Mouse (Mus musculus): ENCODE results near the gene Kcnk2.

Gene Kcnk2

DNA sequence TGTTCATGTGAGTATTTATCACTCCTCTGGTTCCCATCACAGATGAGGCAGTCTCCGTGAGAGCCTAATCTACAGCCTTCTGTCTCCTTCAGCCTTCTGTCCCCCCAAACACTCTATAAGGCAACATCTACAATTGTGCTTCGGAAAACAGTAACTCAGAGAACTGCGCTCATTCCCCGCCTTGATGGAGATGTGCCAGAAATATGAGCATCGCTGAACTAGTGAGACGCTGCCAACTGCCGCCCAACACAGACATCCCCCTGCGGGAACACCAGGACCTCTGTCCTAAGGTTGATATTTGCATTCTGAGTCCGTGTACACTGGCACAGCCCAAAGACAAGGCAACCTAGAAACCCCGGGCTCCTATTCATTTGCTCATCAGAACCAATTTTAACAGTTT, 183.0 kb downstream of the Kcnk2 start:
- DNase-seq (ENCODE audit: low read depth, low spot score) = no peak

DNA sequence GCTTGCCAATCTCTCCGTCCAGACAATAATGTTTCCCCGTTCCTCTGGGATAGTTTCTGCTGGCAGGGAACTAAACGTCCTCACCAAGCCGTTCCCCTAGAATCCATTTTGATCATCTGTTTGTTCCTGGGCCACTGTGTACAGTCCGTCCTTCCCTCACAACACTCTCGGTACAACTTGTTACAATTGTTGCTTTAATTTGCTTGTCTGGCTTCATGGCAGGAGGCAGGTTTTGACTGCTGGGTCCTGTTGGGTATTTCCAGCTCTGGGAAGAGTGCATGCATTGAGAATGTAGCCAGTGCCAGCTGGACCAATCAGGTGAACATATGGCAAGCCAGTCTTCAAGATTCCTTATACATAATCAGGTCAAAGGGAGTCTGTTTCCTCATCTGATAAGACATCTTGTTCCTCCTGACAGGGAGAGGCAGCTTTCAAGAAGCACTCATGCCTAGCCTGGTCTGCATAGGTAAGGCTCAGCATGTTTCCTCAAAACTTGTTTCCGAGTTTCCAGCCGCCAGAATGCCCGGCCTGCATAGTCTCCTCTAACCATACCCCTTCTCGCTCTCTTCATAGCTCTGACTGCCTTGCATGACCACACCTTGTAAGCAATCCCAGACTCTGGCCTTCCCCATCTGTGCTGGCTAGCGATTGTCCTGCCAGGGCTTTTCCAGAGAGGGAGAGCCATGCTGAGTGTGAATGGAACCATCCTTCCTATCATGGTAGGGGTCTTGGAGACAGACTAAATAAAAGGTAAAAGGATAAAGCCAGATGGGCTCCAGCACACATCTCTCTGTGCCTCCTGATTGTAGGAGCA, 184.1 kb downstream of the Kcnk2 start:
- DNase-seq (ENCODE audit: low read depth, low spot score) = no peak

DNA sequence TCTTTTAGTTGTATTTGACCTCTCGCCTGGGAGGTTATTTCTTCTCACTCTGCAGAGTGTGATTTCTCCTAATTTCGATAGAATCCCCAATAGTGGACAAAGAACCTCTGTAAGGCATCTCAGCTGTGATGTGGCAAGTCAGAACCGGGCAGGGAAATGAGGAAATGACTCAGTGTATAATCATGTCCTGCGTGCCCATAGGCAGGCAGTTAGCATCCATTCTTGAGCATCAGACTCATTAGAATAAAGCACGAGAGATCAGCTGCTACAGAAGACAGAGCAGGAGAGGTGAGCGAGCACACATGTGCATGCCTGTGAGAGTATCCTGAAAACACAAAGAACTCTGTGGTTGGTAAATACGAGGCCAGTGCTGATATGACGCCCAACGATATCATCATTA, 186.9 kb downstream of the Kcnk2 start:
- DNase-seq (ENCODE audit: low read depth, low spot score) = no peak

DNA sequence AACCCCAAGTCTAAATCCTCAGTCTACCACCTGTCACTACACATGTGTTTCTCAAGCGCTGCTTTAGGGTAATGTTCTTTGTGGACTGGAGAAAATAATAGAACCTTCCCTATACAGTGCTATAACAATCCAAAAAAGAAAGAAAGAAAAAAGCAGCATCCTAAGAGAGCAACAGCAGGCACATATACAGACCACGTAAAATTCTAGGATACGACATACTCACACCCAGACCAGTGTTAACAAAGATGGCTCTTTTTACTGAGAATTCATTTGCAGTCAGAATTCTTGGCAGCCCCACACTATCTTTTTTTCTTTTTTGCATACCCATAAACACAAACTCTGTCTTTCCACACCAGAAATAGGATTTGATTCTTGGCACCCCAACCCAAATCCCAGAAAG, 187.6 kb downstream of the Kcnk2 start:
- DNase-seq (ENCODE audit: low read depth, low spot score) = no peak

DNA sequence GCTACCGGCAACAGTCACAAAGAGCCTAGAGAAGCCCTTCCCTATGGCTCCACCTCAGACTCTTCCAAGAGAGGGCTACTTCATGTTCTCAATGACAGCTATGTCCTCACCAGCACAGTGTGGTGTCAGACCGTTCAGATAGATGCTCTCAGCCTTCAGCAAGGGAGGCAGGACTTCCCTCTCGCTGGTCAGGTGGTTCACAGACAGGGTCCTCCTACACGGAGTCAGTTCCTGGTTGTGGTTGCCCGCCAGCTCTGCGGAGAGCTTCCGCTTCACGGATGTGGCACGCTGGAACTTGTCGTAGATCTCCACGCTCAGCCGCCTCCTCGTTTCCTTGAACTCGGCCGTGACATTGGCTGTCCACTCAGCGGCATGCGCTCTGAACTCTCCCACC, 192.4 kb downstream of the Kcnk2 start:
- DNase-seq (ENCODE audit: low read depth, low spot score) = peak; percentile 23

DNA sequence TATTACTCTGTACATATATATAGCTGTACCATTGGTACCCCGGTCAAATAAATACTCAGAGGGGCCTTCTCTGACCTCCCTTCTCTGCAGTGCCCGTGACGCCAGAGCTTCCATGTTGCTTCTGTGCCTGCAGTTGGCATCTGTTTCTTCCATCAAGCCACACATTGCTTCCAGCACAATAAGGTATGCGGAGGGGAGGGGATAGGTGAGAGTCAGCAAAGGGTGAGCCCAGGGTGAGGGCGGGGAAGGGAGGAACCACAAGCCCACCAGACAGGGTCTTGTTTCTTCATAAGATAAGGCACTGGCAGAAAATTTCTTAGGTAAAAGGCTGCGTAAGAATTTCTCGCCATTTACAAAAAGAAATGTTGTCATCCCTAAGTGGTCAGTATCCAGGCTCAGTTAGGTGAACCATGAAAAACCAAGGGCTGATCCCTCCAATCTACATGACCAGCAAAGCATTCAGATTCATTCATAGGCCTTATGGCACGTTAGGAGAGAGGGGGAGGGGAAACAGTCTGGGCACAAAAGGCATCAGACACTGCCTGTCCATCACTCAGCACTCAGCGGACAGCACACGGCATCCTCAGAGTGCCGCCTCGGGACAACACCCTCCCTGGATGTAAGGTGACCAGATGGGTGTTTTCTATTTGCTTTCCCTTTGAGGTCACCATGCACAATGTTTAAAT, 192.9 kb downstream of the Kcnk2 start:
- no peak for DNase-seq (ENCODE audit: low read depth, low spot score)

DNA sequence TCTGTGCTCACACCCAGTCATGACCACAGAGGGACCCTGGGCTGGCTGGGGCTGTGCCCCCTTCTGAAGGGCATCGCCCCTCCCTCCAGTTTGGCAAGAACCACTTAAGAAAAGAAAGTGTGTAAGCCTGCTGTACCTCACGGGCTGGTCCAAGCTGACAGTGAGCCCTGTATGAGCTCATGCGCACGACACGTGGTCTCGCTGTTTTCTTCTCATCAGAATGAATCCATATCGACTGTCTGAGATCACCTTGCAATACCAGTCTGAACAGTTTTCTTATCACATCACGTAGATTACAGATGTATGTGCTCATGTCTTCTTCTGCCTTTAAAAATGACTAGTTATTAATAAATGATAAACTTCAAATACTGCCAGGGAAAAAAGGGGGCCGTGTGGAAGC, 193.5 kb downstream of the Kcnk2 start:
- DNase-seq (ENCODE audit: low read depth, low spot score) = no peak

DNA sequence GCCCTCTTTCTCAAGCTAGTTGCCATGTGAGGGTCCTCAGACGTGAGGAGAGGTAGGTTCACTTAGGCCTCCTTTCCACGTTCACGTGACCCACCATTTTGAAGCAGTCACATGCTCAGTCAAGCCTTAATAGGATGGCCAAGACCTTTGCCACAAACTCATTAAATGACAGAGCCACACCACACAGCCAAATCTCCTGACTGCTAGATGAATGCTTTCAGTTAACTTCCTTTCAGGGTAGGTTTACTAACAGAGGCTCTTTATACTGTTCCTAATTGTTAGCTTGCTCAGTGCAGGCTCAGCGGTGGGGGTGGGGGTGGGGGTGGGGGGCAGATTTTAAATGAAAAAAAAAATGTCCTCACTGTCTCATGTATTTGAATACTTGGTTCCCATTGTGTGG, 206.3 kb downstream of the Kcnk2 start:
- DNase-seq (ENCODE audit: low read depth, low spot score) = no peak

DNA sequence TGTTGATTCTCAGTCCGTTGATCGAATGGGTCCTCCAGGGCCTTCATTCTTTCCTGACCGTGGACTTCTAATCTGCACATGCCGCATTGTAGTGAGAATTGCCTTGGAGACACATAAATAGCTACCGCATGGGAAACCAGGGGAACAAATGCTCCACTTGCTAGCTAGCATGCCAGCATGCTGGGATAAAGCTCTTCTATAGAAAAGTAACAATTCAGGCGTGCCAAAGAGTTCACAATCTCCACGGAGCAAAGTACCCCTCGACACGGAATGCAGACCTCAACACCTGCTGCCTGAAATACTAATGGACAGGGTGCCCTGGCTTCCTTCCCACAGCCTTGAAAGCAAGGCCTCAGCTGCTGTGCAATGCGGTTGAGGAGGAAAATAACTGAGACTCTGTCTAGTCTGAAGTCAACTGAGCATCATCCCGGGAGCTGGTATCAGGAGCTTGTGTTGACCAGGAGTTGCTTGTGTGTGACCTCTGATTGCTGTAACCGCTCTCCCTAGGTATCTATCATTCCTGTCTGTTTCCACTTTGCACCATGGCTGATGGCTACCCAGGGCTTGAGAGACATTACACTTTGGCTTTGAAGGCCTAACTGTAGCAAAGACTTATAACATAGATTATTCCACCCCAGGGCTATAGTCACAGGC, 214.2 kb downstream of the Kcnk2 start:
- DNase-seq (ENCODE audit: low read depth, low spot score) = no peak

DNA sequence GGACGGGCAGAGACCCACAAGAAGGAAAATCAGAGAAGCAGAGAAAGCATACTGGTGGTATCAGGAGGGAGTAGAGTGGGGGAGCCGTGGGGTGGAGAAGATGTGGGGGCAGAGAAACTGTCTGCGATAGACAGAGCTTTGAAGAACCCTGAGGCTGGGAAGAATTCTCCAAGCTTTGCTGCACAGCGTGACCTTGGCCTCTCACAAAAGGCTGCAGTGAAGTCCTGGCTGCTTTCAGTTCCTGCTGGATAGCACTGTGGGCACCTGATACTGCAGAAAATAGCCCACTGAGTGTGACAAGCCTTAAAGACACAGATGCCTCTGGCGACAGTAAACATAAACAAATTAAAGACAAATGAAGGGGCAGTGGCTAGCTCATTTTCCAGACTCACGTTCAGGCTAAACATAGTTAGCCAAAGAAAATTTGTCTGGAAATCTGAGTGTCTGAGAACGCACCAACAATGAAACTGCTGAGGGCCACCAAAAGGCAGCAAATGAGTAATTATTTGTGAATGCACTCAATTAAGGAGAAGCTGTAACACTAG, 216.8 kb downstream of the Kcnk2 start:
- no peak for DNase-seq (ENCODE audit: low read depth, low spot score)

DNA sequence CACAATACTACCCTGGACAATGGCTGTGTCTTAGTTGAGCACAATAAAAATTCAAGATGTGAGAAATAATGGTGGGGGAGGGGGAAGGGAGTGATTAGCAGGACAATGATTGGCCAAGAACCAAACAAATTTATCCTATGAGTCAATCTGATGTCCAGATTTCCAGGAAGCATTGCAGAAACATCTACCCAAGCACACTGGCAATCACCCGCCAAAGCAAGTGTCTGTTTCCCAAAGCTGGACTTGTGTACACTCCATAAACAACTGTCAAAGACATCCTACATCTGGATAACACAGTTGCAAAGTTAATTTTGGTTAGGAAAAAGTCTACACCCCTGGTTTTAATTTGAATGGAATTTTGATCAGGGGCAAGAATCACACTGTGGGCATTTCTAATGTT, 224.3 kb downstream of the Kcnk2 start:
- no peak for DNase-seq (ENCODE audit: low read depth, low spot score)

DNA sequence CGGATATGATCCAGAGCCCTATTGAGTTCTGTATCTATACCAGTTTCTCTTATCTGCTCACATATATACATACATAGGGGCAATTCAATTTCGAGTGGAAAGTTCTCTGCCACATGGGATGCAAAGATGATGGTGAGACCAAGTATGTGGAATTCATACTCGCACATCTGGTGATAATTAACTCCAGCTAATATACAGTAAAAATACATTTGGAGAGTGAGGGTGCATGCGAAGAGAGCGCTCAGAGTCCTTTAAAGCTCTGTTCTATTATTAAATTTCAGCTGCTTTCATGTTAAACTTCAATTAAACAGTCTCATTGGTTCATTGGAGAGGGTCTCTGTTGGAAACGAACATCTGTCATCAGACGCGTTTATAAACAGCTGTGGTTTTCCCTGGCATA, 228.6 kb downstream of the Kcnk2 start:
- no peak for DNase-seq (ENCODE audit: low read depth, low spot score)

DNA sequence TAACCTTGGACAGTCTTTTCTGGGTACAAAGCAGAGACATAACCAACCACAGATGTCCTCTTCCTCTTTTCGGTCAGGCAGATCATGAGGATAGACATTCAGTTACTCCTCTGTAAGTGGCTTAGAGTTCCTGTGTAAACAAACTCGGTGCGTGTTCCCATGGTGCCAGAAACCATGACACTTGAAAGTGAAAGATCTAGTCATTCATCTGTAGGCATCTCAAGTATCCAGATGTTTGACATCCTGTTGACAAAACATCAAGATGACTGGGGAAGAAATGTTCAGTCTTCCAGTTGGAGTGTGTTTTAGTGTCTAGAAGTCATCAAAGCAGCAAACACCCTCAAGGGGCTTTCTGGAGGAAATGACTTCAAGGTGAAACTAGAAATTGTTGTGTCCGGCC, 230.9 kb downstream of the Kcnk2 start:
- DNase-seq (ENCODE audit: low read depth, low spot score) = no peak

DNA sequence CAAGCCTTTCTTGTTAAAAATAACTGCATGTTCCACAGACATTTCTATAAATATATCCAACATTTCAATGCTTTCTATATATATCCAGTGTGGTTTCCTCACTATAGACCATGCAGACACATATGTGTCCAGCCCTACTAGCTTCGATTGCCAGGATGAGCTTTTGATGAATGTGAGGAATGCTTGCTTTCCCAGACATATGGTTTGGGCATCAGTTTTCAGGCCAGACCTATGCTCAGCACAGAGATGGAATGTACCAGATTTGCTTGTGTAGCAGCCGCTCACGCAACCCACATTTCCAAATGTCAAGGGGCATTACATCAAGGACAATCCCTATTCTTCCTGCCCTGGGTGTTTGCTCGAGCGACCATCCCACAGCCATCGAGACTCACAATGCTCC, 236.3 kb downstream of the Kcnk2 start:
- no peak for DNase-seq (ENCODE audit: low read depth, low spot score)

DNA sequence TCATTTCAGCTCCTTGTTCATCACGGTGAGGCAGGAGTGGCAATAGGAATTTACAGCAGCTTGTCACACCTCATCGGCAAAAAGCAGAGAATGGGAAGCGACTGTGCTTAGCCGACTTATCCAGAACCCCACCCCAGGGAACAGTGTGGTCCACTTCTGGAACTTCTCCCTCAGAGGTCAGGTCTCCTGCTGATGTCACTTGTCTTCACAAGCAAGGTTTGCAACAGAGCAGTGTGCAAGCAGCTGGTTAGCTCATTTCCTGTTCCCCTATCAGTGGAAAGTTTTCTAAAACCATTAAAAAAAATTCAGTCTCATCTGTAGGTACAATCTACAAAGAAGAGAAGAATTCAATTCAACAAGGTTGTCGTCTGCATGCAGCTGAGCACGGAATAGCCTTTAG, 236.9 kb downstream of the Kcnk2 start:
- DNase-seq (ENCODE audit: low read depth, low spot score) = no peak

DNA sequence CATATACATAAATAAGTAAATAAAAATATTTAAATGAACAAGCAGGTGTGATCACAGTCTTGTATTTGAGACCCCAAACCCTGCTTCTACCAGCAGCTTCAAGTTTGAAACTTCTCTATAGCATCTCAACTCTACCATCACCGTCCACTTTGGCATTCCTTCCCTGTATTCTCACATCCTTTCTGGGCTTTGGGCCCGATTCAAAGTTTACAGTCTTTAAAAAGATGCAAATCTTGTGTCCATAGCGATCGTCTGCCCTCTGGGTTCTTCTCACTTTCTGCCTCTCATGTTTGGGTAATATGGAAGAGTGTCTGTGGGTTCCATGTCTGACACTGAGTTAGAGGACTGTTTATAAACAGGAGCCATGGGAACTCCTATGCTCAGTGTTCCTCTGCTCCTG, 237.4 kb downstream of the Kcnk2 start:
- no peak for DNase-seq (ENCODE audit: low read depth, low spot score)

DNA sequence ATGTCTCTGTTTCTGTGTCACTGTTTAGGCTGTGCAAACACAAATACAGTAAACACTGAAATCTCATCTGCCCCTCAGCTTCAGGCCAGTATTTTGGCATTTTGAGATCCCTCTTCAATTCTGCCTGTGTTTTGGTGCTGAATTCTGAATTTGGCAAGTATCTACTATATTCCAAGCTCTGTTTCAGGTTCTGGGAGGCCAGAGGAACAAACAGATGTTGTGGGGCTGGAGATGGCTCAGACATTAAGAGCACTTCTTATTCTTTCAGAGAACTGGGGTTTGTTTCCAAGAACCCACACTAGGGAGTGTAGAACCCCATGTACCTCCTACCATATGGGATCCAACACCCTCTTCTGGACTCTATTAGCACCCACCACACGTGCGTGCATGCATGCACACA, 237.8 kb downstream of the Kcnk2 start:
- DNase-seq (ENCODE audit: low read depth, low spot score) = no peak

Data from R1 (cell line).